Mouse (Mus musculus) urinary bladder, postnatal 10 days (tissue): Measurements from ENCODE around the gene Cwf19l1.

ENCODE experiments used
- DNase-seq: peaks from one replicate; pipeline ENCODE4 v3.0.0; 2022; ENCODE audit warnings: low spot score

Gene Cwf19l1

GRCm38 (mm10) chr19:44111706-44112105 lies 24.0 kb downstream of the Cwf19l1 start:
- DNase-seq: no peak

- no peak for DNase-seq
These were observed 25.3 kb downstream of the Cwf19l1 start for GRCm38 (mm10) chr19:44110356-44110755.

- DNase-seq: no peak
These were observed 26.7 kb downstream of the Cwf19l1 start for GRCm38 (mm10) chr19:44108996-44109395.

- no peak for DNase-seq
These were observed 27.8 kb downstream of the Cwf19l1 start for GRCm38 (mm10) chr19:44107661-44108521.

GRCm38 (mm10) chr19:44106831-44107660 lies 28.6 kb downstream of the Cwf19l1 start, which contains the start of gene Chuk:
Gene Chuk (minus strand): TSS chr19:44107480.
- peak; percentile 93 for DNase-seq

- no peak for DNase-seq
These were observed 31.3 kb downstream of the Cwf19l1 start for GRCm38 (mm10) chr19:44104393-44104792.

GRCm38 (mm10) chr19:44103001-44103400 lies 32.7 kb downstream of the Cwf19l1 start:
- no peak for DNase-seq

GRCm38 (mm10) chr19:44100840-44101239 lies 34.8 kb downstream of the Cwf19l1 start:
- DNase-seq: no peak

- DNase-seq: no peak
These were observed 49.4 kb downstream of the Cwf19l1 start for GRCm38 (mm10) chr19:44086278-44086677.

GRCm38 (mm10) chr19:44080920-44081319 lies 54.8 kb downstream of the Cwf19l1 start:
- no peak for DNase-seq

GRCm38 (mm10) chr19:44080023-44080422 lies 55.7 kb downstream of the Cwf19l1 start:
- DNase-seq: no peak

GRCm38 (mm10) chr19:44077024-44077423 lies 58.7 kb downstream of the Cwf19l1 start:
- no peak for DNase-seq

GRCm38 (mm10) chr19:44076457-44076856 lies 59.2 kb downstream of the Cwf19l1 start:
- no peak for DNase-seq

- DNase-seq: no peak
These were observed 60.7 kb downstream of the Cwf19l1 start for GRCm38 (mm10) chr19:44074986-44075385.

GRCm38 (mm10) chr19:44071166-44071565 lies 64.5 kb downstream of the Cwf19l1 start:
- no peak for DNase-seq

- DNase-seq: no peak
These were observed 65.8 kb downstream of the Cwf19l1 start for GRCm38 (mm10) chr19:44069914-44070232.

GRCm38 (mm10) chr19:44069121-44069913 lies 66.4 kb downstream of the Cwf19l1 start, which contains the start of gene Erlin1:
Gene Erlin1 (minus strand): TSS chr19:44069785.
- peak; percentile 56 for DNase-seq

- DNase-seq: no peak
These were observed 67.4 kb downstream of the Cwf19l1 start for GRCm38 (mm10) chr19:44068232-44068631.

GRCm38 (mm10) chr19:44067323-44068049 lies 68.2 kb downstream of the Cwf19l1 start:
- DNase-seq: no peak

- DNase-seq: no peak
These were observed 70.9 kb downstream of the Cwf19l1 start for GRCm38 (mm10) chr19:44064734-44065133.

- DNase-seq: no peak
These were observed 71.9 kb downstream of the Cwf19l1 start for GRCm38 (mm10) chr19:44063773-44064172.
